Mouse (Mus musculus) heart, embryonic 13.5 days (tissue): ENCODE results near the gene Ndufs3. TPM values are rescaled to one million over a fixed set of nuclear protein-coding genes. Genes with fewer than 3 reads are reported as not detected.

ENCODE experiments used
- ATAC-seq: fragments of 200-750 bp; cut with Nextera tagmentation; 2 replicates; pipeline ENCODE4 v1.8.0; 2017; ENCODE audit warnings: moderate TSS enrichment; ENCODE audit not compliant: insufficient number of reproducible peaks, low FRiP score, low TSS enrichment; ENCODE audit errors: extremely low read depth
- H3K27ac ChIP-seq: fragments of 300-500 bp; sonication (generic); replicated peaks from 2 replicates; pipeline ENCODE4 v1.5.1; 2015; ENCODE audit warnings: moderate library complexity, mild to moderate bottlenecking, inconsistent platforms
- H3K27me3 ChIP-seq: fragments of 300-500 bp; sonication (generic); replicated peaks from 2 replicates; pipeline ENCODE4 v1.6.1; 2015; ENCODE audit warnings: mild to moderate bottlenecking, inconsistent platforms
- H3K36me3 ChIP-seq: fragments of 300-500 bp; sonication (generic); 2 replicates; pipeline ENCODE4 v1.6.1; 2015; ENCODE audit warnings: mild to moderate bottlenecking, inconsistent platforms
- H3K4me1 ChIP-seq: fragments of 300-500 bp; sonication (generic); 2 replicates; pipeline ENCODE4 v1.6.1; 2015; ENCODE audit warnings: inconsistent platforms
- H3K4me2 ChIP-seq: fragments of 300-500 bp; sonication (generic); 2 replicates; pipeline ENCODE4 v1.6.1; 2015; ENCODE audit warnings: inconsistent platforms, mild to moderate bottlenecking, moderate library complexity
- H3K4me3 ChIP-seq: fragments of 300-500 bp; sonication (generic); 2 replicates; pipeline ENCODE4 v1.5.1; 2015; ENCODE audit warnings: moderate library complexity, mild to moderate bottlenecking, inconsistent platforms
- H3K9ac ChIP-seq: fragments of 300-500 bp; sonication (generic); 2 replicates; pipeline ENCODE4 v1.6.1; 2015; ENCODE audit warnings: inconsistent platforms, mild to moderate bottlenecking, moderate library complexity
- H3K9me3 ChIP-seq: fragments of 300-500 bp; sonication (generic); 2 replicates; pipeline ENCODE4 v1.6.1; 2016; ENCODE audit warnings: inconsistent platforms
- WGBS: fragments of 180-500 bp; shearing (Covaris S2); methylation state at CpG from one replicate; pipeline ENCODE4 v1.1.7; 2015; ENCODE audit warnings: mixed read lengths; 5-methylcytosine and 5-hydroxymethylcytosine counted together
- polyA plus RNA-seq: library from polyadenylated mRNA; unstranded; fragments of >200 nt; fragmentation: Nextera tagmentation; extraction: Ambion mirVana; gene quantifications from 2 replicates; pipeline ENCODE4 v1.2.1, GENCODE M21; 2015

The Ndufs3 gene
- polyA plus RNA-seq, 1 experiment from 2014 or later = 314 TPM

DNA sequence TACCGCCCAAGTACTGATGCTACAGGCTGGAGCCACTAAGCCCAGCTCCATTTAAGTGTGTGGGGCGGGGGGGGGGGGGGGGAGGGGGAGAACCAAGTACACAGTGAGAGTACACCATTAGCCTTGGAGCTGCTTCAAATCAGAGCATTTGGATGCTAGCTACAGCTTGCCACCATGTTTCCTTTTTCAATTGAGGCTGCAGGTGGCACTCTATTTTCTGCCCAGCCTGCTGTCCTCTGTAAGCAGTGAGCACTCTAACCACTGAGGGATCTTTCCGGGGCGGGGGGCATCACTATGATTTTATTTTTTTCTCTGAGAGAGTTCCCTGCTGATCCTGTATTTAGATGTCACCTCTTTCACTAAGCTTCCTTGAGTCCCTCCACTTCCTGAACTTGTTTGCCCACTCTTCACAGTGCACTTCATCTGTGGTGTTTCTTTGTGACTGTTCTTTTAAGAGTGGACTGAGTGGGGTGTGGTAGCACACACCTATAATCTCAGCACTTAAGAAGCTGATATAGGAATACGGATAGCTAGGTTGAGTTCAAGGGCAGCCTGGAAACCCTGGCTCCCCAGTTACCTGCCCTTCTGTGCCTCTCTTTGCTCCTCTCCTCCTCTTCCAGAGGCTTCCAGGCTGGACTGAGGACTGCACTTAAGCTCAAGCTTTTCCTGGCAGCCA, 26.9 kb downstream of the Ndufs3 start:
- peaks cover 22% of the 10 kb centered on the region for H3K4me1 ChIP-seq
- peaks cover 6% of the 10 kb centered on the region; the same call in 1 of the 2 replicates for H3K27me3 ChIP-seq
- WGBS = 38% methylated on average over 5 of the region's 5 CpGs
- H3K4me2 ChIP-seq = no peak overlapping the region
- H3K36me3 ChIP-seq = no peaks in the 10 kb centered on the region
- no peak overlapping the region for H3K27ac ChIP-seq
- no peaks in the 10 kb centered on the region; the same call in 1 of the 2 replicates for H3K9me3 ChIP-seq
- H3K9ac ChIP-seq = no peak overlapping the region
- no peak overlapping the region for H3K4me3 ChIP-seq
- no peak for ATAC-seq

DNA sequence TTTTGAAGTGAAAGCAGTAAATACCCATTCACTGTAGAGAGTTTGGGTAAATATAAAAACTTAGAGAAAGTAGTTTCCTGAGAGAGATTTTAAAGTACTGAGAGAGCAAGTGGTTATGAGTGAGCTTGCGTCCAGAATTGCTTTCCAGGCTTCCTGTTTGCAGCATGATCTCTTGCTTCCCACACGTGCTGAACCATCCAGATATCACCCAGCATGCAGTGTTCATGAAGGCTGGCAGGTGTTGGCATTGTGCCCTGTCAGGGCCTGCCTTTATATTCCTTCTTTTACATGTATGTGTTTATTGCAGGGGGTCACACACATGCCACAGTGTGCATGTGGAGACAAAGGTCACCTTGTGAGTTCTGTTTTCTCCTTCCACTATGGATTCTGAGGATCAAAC, 29.4 kb downstream of the Ndufs3 start:
- Histone ChIP-seq H3K4me2 (no peak overlapping the region), H3K27me3 (no peaks in the 10 kb centered on the region), H3K9me3 (no peaks in the 10 kb centered on the region; the same call in 1 of the 2 replicates), H3K36me3 (no peaks in the 10 kb centered on the region), H3K27ac (no peak overlapping the region), H3K9ac (no peak overlapping the region; the same call in 1 of the 2 replicates), H3K4me1 (peaks cover 43% of the 10 kb centered on the region), H3K4me3 (no peak overlapping the region)
- no peak for ATAC-seq
- WGBS = 53% methylated on average over 2 of the region's 2 CpGs

DNA sequence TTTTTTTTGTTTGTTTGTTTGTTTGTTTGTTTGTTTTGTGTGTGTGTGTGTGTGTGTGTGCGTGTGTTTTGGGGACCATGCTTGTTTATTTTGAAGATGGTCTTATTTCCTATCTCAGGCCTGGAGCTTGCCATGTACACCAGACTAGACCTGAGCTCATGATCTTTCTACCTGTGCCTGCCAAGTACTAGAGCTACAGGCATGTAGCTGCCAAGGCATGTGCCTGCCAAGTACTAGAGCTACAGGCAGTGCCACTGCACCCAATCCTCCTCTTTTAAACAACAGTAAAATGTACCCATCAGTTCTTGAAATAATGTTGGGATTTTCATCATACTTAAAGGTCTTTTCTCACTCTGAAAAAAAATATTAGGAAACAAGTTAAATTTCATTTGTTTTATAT, 30.6 kb downstream of the Ndufs3 start:
- H3K9ac ChIP-seq = no peak overlapping the region
- H3K4me3 ChIP-seq = no peak overlapping the region
- WGBS = 83% methylated on average over 1 of the region's 1 CpGs
- H3K4me2 ChIP-seq = no peak overlapping the region
- H3K27ac ChIP-seq = no peak overlapping the region
- H3K27me3 ChIP-seq = no peaks in the 10 kb centered on the region
- ATAC-seq = no peak
- no peaks in the 10 kb centered on the region for H3K36me3 ChIP-seq
- H3K9me3 ChIP-seq = no peaks in the 10 kb centered on the region; the same call in 1 of the 2 replicates
- peaks cover 43% of the 10 kb centered on the region for H3K4me1 ChIP-seq

DNA sequence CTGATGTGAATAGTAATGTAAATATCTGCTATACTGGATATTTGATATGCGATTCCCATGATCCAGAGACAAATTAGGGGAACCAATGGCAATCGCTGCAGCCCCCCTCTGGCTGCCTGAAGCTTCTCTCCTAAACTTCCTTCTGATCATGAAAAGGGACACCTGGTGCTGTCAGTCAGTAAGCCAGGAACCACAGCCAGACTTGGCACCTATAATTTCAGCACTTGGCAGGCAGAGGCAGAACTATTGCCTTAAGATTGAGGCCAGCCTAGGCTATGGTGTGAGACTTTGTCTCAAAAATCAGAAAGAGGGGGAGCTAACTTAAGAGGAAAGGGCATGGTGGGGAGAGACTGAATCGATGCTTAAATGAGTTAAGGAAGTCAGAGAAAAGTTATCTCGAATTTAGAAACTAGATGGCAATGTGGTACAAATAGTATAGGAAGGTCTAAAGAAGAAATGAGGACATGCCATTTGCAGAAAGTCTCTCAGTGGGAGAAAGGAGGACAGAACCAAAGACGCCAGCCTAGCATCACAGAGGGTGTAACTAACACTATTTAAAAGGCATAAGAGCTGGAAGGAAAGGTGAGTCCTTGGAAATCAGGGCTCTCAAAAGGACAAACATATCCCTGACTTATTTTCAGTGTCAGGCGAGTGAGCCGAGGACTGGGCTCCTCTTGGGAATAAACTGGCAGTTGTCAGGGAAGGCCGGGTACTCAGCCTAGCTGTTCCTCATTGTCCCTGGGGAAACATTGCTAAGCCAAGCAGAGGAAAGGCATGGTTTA, 33.3 kb downstream of the Ndufs3 start:
- H3K9ac ChIP-seq = no peak overlapping the region
- H3K4me1 ChIP-seq = peaks cover 43% of the 10 kb centered on the region
- ATAC-seq = no peak
- no peaks in the 10 kb centered on the region for H3K27me3 ChIP-seq
- 51% methylated on average over 8 of the region's 8 CpGs for WGBS
- H3K4me2 ChIP-seq = peak overlapping the region; percentile 66; the same call in 1 of the 2 replicates
- peaks cover 20% of the 10 kb centered on the region for H3K36me3 ChIP-seq
- H3K27ac ChIP-seq = peak overlapping the region; percentile 97
- H3K9me3 ChIP-seq = no peaks in the 10 kb centered on the region; the same call in 1 of the 2 replicates
- H3K4me3 ChIP-seq = no peak overlapping the region

DNA sequence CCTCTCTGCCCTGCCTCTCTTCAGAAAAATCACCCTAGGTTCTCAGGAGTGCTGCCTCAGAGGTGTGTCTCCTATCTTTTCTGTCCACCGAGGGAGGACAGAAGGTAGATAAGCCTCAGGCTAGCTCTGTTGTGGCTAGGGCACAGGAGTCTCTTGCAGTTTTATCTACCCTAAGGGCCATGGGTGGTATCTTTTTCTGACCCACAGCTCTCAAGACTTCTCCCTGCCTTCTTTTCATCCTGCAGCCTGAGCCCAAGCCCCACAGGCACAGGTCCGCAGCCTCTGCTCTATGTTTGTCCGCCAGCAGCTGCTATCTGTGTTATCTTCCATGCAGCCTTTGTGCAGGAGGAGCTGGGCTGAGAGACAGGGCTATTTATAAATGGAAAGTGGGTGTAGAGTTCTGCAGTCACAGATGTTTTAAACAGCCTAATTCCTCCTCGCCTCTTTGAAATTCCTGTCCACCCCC, 34.5 kb downstream of the Ndufs3 start:
- peaks cover 31% of the 10 kb centered on the region for H3K36me3 ChIP-seq
- H3K27me3 ChIP-seq = no peaks in the 10 kb centered on the region
- H3K4me1 ChIP-seq = peaks cover 43% of the 10 kb centered on the region
- peak overlapping the region; percentile 66 for H3K4me2 ChIP-seq
- no peaks in the 10 kb centered on the region; the same call in 1 of the 2 replicates for H3K9me3 ChIP-seq
- under 1% methylated on average over 4 of the region's 4 CpGs for WGBS
- H3K27ac ChIP-seq = peak overlapping the region; percentile 97
- peak; percentile 69; the same call in 1 of the 2 replicates for ATAC-seq
- H3K4me3 ChIP-seq = peak overlapping the region; percentile 25; the same call in 1 of the 2 replicates
- peak overlapping the region; percentile 75 for H3K9ac ChIP-seq

DNA sequence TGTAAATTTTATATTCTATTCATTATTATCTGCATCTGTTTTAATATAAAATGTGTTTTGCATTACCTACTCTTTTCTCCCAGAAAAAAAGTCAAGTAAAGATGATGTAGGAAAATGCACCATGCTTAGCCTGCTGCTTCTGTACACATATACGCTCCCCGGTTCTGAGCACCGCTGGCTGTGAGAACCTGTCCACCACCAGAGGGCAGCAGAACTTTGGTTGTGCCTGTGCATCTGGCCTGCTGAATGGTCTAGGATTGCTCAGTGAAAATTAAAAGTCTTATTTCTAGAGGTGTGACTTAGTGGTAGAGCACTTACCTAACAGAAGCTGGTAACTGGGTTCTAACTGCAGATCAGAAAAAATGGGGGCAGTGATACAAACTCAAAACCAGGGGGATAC, 38.1 kb downstream of the Ndufs3 start:
- Histone ChIP-seq H3K9ac (no peak overlapping the region), H3K4me3 (no peak overlapping the region), H3K27ac (no peak overlapping the region), H3K27me3 (no peaks in the 10 kb centered on the region), H3K4me1 (peaks cover 34% of the 10 kb centered on the region), H3K36me3 (peaks cover 68% of the 10 kb centered on the region), H3K9me3 (no peaks in the 10 kb centered on the region), H3K4me2 (no peak overlapping the region)
- ATAC-seq = no peak
- 25% methylated on average over 3 of the region's 3 CpGs for WGBS

DNA sequence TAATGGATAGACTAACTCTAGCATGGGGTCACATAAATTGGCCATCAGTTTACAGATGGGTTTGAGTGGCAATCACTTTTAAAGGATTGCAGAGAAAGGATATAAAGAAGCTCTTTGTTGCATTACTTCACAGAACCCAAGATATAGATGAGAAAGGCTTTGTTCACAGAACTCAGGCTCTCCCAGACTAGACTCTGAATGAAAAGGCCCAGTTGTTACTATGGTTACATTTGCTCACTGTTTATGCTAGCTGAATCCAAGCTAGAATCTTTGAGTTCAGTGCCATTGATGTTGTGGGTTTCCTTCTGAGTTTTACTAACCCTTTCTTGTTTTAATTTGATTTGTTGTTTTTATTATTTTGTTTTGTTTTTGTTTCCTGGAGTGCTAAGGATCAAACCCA, 40.4 kb downstream of the Ndufs3 start:
- no peak overlapping the region for H3K4me2 ChIP-seq
- no peaks in the 10 kb centered on the region for H3K27me3 ChIP-seq
- H3K4me3 ChIP-seq = no peak overlapping the region
- H3K36me3 ChIP-seq = peaks cover 91% of the 10 kb centered on the region
- no peaks in the 10 kb centered on the region for H3K9me3 ChIP-seq
- H3K9ac ChIP-seq = no peak overlapping the region
- H3K27ac ChIP-seq = no peak overlapping the region
- H3K4me1 ChIP-seq = peaks cover 10% of the 10 kb centered on the region
- ATAC-seq = no peak

DNA sequence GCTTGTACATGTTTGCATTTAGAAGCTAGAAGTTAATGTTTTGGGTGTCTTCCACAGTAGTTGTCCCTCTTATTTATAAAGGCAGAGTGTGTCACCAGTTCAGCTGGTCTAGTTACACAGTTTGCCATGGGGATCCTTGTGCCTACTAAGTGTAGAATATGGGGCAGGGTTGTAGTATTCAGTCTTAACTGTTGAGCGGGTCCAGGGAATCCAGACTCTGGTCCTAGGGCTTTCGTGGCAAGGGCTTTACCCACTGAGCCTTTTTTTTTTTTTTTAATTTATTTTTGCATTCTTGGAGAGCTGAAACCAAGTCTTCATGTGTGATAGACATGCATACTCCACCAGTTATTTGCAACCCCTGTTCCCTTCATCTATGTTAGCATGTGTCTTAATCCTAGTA, 43.1 kb downstream of the Ndufs3 start:
- no peak overlapping the region for H3K4me3 ChIP-seq
- no peak overlapping the region for H3K27ac ChIP-seq
- H3K9ac ChIP-seq = no peak overlapping the region
- H3K27me3 ChIP-seq = no peaks in the 10 kb centered on the region
- ATAC-seq = no peak
- 93% methylated on average over 2 of the region's 2 CpGs for WGBS
- no peaks in the 10 kb centered on the region for H3K9me3 ChIP-seq
- no peaks in the 10 kb centered on the region for H3K4me1 ChIP-seq
- H3K36me3 ChIP-seq = peaks cover 97% of the 10 kb centered on the region
- no peak overlapping the region for H3K4me2 ChIP-seq

DNA sequence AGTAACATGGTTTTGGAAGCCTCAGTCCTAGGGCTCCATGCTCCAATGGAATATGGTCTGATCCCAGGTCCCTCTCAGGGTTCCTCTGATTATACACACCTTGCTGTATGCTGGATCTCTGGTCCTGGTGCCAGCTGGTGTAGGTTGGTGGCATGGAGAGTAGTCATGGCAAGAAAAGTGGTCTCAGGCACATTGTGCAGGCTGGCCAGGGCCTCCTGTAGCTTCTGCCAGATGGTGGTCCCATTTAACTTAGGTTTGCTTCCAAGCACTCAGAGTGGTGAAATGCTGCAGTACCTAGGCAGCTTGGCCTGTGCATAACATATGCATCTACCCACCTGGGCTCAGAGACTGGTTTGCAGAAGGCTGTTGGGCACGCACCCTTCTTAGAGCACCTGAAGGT, 54.2 kb downstream of the Ndufs3 start:
- Histone ChIP-seq H3K9me3 (no peaks in the 10 kb centered on the region), H3K36me3 (peaks cover 62% of the 10 kb centered on the region), H3K27ac (no peak overlapping the region), H3K4me1 (peaks cover 16% of the 10 kb centered on the region), H3K9ac (no peak overlapping the region), H3K27me3 (no peaks in the 10 kb centered on the region), H3K4me3 (no peak overlapping the region), H3K4me2 (no peak overlapping the region)
- whole genome bisulfite sequencing = 97% methylated on average over 1 of the region's 1 CpGs
- no peak for ATAC-seq

DNA sequence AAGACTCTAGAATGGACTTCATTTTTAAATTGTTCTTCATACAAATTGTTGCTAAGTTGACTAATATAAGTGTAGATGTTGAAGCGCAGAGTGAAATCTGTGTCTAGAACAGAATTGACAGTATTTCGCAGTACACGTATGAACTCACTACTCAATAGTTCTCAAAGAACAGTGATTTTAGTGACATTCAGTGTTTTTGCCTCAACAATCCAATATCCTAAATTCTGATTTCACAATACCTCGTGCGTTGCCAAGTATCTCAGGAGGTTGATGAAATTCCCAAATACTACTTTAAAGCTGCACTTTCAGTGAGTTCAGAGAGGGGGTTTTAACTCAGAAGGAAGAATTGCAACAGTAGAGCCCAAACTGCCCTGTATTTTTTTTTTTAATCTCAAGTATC, 56.3 kb downstream of the Ndufs3 start:
- Histone ChIP-seq H3K36me3 (peaks cover 42% of the 10 kb centered on the region), H3K27ac (no peak overlapping the region), H3K9ac (peak overlapping the region; percentile 93), H3K9me3 (no peaks in the 10 kb centered on the region), H3K27me3 (no peaks in the 10 kb centered on the region), H3K4me2 (peak overlapping the region; percentile 69), H3K4me3 (peak overlapping the region; percentile 81), H3K4me1 (peaks cover 16% of the 10 kb centered on the region)
- ATAC-seq = no peak
- 91% methylated on average over 5 of the region's 5 CpGs for WGBS

DNA sequence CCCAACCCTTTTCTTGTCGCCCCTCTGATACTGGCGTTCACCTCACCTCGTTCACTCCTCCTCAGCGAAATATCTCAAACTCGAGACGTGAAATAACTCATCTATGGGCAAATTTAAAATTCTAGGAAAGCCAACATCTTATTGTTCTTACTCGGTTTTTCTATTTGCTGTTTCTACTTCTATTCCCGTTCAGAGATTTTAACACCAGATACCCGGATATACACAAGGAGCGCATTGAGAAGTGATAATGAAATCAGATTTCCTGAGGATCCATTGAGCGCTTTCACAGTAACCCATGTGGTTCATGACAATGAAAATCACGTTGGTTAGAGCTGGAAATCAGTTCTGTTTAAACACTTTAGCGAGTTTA, 57.0 kb downstream of the Ndufs3 start:
- Histone ChIP-seq H3K4me1 (peaks cover 16% of the 10 kb centered on the region), H3K9ac (peak overlapping the region; percentile 93), H3K27ac (peak overlapping the region; percentile 88), H3K4me2 (peak overlapping the region; percentile 69), H3K27me3 (no peaks in the 10 kb centered on the region), H3K36me3 (peaks cover 35% of the 10 kb centered on the region), H3K4me3 (peak overlapping the region; percentile 81), H3K9me3 (no peaks in the 10 kb centered on the region)
- no peak for ATAC-seq
- under 1% methylated on average over 13 of the region's 13 CpGs for WGBS
